Mouse (Mus musculus) embryonic facial prominence, embryonic 12.5 days (tissue): ENCODE results near the gene Tenm2. TPM values are rescaled to one million over a fixed set of nuclear protein-coding genes. Genes with fewer than 3 reads are reported as not detected.
A peak's percentile ranks its signal among the peaks of the same experiment; 100 is the strongest.

Experiments used
- ATAC-seq: fragments of 200-750 bp; cut with Nextera tagmentation; 2 replicates; pipeline ENCODE4 v1.8.0; 2017; ENCODE audit not compliant: insufficient number of reproducible peaks, insufficient read depth, low FRiP score, low TSS enrichment
- H3K27ac ChIP-seq: fragments of 300-500 bp; sonication (generic); 2 replicates; pipeline ENCODE4 v1.5.1; 2016; ENCODE audit warnings: mild to moderate bottlenecking
- H3K27me3 ChIP-seq: fragments of 300-500 bp; sonication (generic); 2 replicates; pipeline ENCODE4 v1.6.1; 2016; ENCODE audit warnings: mild to moderate bottlenecking, moderate library complexity
- H3K36me3 ChIP-seq: fragments of 300-500 bp; sonication (generic); 2 replicates; pipeline ENCODE4 v1.6.1; 2016; ENCODE audit warnings: mild to moderate bottlenecking
- H3K4me1 ChIP-seq: fragments of 300-500 bp; sonication (generic); 2 replicates; pipeline ENCODE4 v1.6.1; 2016
- H3K4me2 ChIP-seq: fragments of 300-500 bp; sonication (generic); replicated peaks from 2 replicates; pipeline ENCODE4 v1.6.1; 2016; ENCODE audit warnings: mild to moderate bottlenecking, moderate library complexity
- H3K4me3 ChIP-seq: fragments of 300-500 bp; sonication (generic); 2 replicates; pipeline ENCODE4 v1.5.1; 2016; ENCODE audit warnings: mild to moderate bottlenecking
- H3K9ac ChIP-seq: fragments of 300-500 bp; sonication (generic); 2 replicates; pipeline ENCODE4 v1.6.1; 2016; ENCODE audit warnings: mild to moderate bottlenecking, moderate library complexity
- H3K9me3 ChIP-seq: fragments of 300-500 bp; sonication (generic); 2 replicates; pipeline ENCODE4 v1.6.1; 2016; ENCODE audit warnings: mild to moderate bottlenecking, moderate library complexity
- WGBS: fragments of 180-500 bp; shearing (Covaris S2); methylation state at CpG from one replicate; pipeline ENCODE4 v1.1.7; 2016; 5-methylcytosine and 5-hydroxymethylcytosine counted together
- polyA plus RNA-seq: library from polyadenylated mRNA; unstranded; fragments of >200 nt; fragmentation: Nextera tagmentation; extraction: Ambion mirVana; gene quantifications from 2 replicates; pipeline ENCODE4 v1.2.1, GENCODE M21; 2016

Tenm2 gene
- polyA plus RNA-seq, 1 experiment from 2014 or later: 3.4 TPM

DNA sequence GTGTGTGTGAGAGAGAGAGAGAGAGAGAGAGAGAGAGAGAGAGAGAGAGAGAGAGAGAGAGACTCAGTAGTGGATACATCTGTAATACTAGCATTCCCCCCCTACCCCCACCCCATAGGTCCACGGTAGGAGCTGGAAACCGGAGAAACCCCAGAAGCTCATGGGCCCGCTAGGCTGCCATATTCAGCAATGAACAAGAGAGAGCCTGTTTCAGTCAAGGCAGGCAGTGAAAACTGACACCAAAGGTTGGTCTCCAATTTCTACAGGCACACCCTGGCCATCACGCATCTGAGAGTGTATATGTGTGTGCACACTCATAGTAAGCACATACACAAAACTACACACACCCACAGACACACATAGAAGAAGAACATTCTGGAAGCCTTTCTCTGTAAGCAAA is 685.1 kb downstream of the Tenm2 start:
- ATAC-seq: peak; percentile 68
- Histone ChIP-seq H3K4me2 (no peak overlapping the region), H3K27me3 (no peaks in the 10 kb centered on the region), H3K9ac (no peak overlapping the region), H3K27ac (no peak overlapping the region), H3K9me3 (no peaks in the 10 kb centered on the region), H3K36me3 (no peaks in the 10 kb centered on the region), H3K4me1 (peaks cover 3% of the 10 kb centered on the region; the same call in 1 of the 2 replicates), H3K4me3 (no peak overlapping the region)
- 9% methylated on average over 4 of the region's 4 CpGs for WGBS

DNA sequence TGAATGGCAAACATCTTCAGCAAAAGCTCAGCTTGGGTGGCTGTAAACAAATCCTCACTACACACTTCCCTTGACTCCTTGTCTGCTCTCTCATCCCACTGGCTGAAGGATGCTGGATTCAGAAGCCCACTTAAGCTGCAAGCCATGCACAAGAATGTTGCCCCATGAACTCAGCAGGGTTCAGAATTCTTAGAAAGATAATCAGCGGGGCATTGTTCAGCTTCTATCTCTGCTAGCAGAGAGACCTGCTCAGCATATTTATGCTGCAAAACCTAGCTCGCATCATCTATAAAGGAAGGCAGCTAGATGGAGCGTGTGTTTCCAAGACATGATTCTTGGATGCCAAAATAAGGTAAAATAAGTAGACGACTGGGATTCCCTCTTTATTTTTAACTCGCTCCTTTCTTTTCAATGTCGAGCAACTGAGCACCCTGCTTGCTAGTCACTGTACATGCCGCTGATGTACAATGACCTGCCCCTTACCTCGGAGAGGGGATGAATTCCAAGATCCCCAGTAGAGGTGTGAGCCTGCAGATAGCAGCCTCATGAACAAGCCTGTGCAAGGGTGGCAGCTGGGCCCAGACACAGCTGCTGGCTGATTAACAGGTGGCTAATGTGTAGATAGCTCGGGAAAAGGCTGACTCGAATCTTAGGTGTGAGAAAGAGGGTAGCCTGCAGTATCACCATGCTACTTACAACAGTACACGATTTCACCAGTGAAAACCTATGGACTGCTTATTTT is 686.2 kb downstream of the Tenm2 start:
- Histone ChIP-seq H3K27ac (no peak overlapping the region), H3K27me3 (no peaks in the 10 kb centered on the region), H3K4me2 (no peak overlapping the region), H3K4me1 (peaks cover 3% of the 10 kb centered on the region; the same call in 1 of the 2 replicates), H3K9me3 (no peaks in the 10 kb centered on the region), H3K4me3 (no peak overlapping the region), H3K36me3 (no peaks in the 10 kb centered on the region), H3K9ac (no peak overlapping the region)
- ATAC-seq: peak; percentile 67; the same call in 1 of the 2 replicates
- WGBS: 74% methylated on average over 11 of the region's 11 CpGs

DNA sequence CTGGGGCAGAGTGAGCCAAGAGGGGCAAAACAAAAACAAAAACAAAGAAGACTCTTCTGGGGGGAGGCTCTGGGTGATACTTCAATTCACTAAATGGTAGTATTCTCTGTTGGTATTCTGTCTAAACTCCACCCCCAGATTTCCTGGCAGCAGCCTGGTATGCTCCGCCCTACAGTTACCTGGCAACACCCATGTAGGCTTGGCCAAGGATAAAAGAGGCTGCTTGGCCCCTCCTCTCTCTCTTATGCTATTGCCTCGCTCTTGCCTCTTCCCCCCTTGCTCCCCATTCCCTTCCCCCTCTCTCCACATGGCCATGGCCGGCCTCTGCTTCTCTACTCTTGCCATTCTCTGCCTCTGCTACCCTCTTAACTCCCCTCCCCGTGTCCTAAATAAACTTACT is 687.6 kb downstream of the Tenm2 start:
- ATAC-seq: no peak
- Histone ChIP-seq H3K9ac (no peak overlapping the region), H3K9me3 (no peaks in the 10 kb centered on the region), H3K27ac (no peak overlapping the region), H3K36me3 (no peaks in the 10 kb centered on the region), H3K4me3 (no peak overlapping the region), H3K27me3 (no peaks in the 10 kb centered on the region), H3K4me2 (no peak overlapping the region), H3K4me1 (peaks cover 3% of the 10 kb centered on the region; the same call in 1 of the 2 replicates)
- WGBS: 80% methylated on average over 4 of the region's 4 CpGs

DNA sequence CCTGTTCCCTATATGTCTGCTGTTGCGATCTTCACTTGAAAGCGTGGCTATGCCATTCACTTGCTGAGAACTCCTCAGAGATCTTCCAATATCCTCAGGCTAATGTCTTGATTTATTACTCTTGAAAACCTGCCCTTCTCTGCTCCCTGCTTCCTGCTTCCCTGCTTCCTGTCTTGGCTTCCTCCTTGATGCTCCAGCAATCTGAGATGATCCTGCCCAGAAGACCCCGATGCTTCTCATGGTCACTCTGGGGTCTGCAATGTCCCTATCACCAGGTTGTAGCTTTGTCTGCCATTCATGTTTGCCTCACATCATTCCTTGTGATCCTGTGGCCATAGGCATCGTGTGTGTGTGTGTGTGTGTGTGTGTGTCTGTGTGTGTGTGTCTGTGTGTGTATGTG is 697.6 kb downstream of the Tenm2 start:
- no peak overlapping the region for H3K4me3 ChIP-seq
- H3K4me1 ChIP-seq: no peaks in the 10 kb centered on the region
- WGBS: 81% methylated on average over 4 of the region's 4 CpGs
- H3K27ac ChIP-seq: no peak overlapping the region
- H3K27me3 ChIP-seq: no peaks in the 10 kb centered on the region
- ATAC-seq: no peak
- no peaks in the 10 kb centered on the region for H3K36me3 ChIP-seq
- H3K9me3 ChIP-seq: no peaks in the 10 kb centered on the region
- no peak overlapping the region for H3K4me2 ChIP-seq
- H3K9ac ChIP-seq: no peak overlapping the region

DNA sequence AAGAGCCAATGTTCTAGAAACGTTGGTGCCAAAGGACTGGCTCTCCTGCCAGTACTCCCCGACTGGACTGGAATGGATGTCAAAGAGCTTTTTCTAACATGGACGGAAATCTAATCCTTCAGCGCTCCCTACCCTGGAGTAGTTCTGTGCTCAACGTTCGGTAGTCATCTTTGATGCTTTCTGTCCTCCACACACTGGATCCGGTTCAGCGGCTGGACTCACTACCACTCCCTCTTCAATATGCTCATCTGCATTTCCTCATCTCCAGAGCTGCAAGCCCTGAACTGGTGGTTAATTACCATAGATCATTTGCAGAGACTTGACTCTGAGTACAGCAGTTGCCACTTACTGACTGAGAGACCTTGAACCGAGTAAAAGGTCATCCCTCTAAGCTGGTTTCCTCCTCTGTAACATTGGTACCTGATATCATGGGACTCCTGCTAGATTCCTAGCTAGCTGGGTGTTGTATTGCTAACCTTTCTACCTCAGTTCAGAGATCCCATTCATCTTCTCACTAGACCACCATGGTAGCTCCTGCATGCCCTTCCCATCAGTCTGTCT is 698.1 kb downstream of the Tenm2 start:
- no peak overlapping the region for H3K27ac ChIP-seq
- no peak for ATAC-seq
- WGBS: 80% methylated on average over 9 of the region's 9 CpGs

DNA sequence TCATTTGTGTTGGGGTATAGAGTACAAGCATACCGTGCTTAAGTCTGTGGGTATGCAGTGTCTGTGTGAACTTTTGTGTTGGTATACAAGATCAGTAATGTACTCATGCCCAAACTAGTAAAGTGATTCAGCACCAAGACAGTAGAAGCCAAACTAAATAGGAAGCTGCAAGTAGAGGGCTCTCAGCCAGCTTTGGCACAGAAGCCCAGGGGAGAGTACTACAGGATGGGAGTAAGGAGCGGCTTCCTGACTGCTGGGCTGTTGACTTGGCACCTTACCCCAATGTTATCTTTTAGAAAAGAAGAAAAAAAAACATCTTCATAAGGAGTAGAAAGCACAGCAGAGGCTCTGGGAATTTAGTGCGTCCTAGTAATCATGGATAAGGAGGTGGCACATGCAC is 700.2 kb downstream of the Tenm2 start:
- Histone ChIP-seq H3K4me2 (no peak overlapping the region), H3K27ac (no peak overlapping the region), H3K27me3 (no peaks in the 10 kb centered on the region), H3K4me3 (no peak overlapping the region), H3K9ac (no peak overlapping the region), H3K9me3 (no peaks in the 10 kb centered on the region), H3K4me1 (0 out of 2 replicates have a peak, but pooled peaks cover 5% of the 10 kb centered on the region), H3K36me3 (no peaks in the 10 kb centered on the region)
- no peak for ATAC-seq
- 88% methylated on average over 3 of the region's 3 CpGs for WGBS

More for the DNA sequence above, 698.1 kb downstream of the Tenm2 start:
- Histone ChIP-seq H3K4me1 (no peaks in the 10 kb centered on the region), H3K9ac (no peak overlapping the region), H3K27me3 (no peaks in the 10 kb centered on the region), H3K4me3 (no peak overlapping the region), H3K36me3 (no peaks in the 10 kb centered on the region), H3K4me2 (no peak overlapping the region), H3K9me3 (no peaks in the 10 kb centered on the region)

DNA sequence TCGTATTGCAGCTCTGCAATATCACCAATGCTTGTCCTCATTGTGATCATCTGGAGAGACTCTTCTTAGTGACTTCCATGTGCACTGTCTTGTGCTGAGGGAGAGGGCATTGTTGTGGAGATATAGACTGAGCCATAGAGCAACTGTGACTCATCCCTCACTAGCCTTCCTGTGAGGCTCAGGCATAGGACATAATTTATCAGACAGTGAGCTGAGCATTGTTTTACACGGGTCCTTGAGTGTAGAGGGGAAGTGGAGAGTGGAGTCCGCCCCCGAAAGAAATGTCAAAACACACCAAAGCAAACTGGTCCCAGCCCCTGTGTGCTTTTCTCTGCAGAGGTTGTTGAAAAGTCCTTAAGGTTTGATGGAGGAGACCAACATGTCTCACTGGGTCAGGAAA is 704.1 kb downstream of the Tenm2 start:
- ATAC-seq: no peak
- Histone ChIP-seq H3K36me3 (no peaks in the 10 kb centered on the region), H3K27ac (no peak overlapping the region), H3K27me3 (no peaks in the 10 kb centered on the region), H3K9ac (no peak overlapping the region), H3K4me2 (no peak overlapping the region), H3K4me1 (0 out of 2 replicates have a peak, but pooled peaks cover 5% of the 10 kb centered on the region), H3K4me3 (no peak overlapping the region), H3K9me3 (no peaks in the 10 kb centered on the region)
- WGBS: 68% methylated on average over 4 of the region's 4 CpGs

DNA sequence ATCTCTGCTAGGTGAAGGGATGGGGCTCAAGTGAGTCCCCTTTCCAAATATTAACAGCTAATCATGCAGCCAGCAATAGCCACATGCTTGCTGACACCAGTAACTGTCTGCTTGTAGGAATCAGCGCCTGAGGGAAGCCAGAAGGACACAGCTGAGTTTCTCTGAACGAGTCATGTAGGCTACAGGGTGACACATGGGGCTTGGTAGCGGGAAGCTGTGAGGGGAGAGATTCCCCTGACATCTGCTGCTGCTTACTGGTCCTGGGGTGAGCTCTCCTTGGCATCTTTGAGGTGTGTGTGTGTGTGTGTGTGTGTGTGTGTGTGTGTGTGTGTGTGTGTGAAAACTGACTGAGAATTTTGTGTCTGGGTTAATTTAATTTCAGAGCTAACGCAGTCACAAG is 708.3 kb downstream of the Tenm2 start:
- no peak overlapping the region for H3K4me2 ChIP-seq
- H3K36me3 ChIP-seq: no peaks in the 10 kb centered on the region
- 40% methylated on average over 4 of the region's 4 CpGs for WGBS
- H3K4me3 ChIP-seq: no peak overlapping the region
- ATAC-seq: no peak
- H3K27ac ChIP-seq: no peak overlapping the region
- H3K9ac ChIP-seq: no peak overlapping the region
- no peaks in the 10 kb centered on the region for H3K9me3 ChIP-seq
- no peaks in the 10 kb centered on the region for H3K27me3 ChIP-seq
- H3K4me1 ChIP-seq: 0 out of 2 replicates have a peak, but pooled peaks cover 5% of the 10 kb centered on the region

DNA sequence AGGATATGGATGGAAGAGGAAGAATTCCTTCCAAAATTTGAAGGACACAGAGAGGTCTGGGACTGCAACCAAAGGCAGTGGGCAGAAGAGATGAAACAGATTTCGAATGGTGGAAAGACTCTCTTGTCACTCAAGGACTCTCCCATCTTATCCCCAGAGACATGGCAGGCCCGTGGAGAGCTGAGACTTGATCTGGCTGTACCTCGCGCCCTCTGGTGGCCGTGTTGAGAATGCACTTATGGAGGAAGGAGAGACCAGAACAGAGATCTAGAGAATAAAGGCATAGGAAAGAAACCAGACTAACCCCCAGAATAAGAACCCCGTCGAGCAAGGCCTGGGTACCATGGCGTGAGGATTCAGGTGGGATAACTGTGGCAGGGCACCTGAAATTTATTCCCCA is 709.4 kb downstream of the Tenm2 start:
- no peak overlapping the region for H3K27ac ChIP-seq
- ATAC-seq: no peak

DNA sequence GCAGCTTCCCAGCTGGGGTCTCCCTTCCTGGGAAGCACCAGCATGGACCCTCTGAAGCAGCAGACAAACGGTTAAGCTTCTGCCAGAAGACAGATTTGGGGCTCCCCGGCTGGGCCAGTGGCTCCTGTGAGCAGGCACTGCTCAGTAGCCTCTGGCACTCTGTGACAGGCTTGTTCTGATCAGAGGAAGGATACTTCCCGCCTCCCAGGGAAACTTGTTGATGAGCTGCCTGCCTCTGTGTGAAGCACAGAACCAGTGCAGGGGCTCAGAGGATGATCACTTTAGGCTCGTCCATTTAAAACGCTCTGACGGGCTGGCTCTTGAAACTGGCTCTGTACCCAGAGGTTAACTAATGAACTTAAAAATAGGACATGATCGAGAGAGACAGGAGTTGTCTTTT is 723.3 kb downstream of the Tenm2 start:
- no peaks in the 10 kb centered on the region for H3K9me3 ChIP-seq
- 29% methylated on average over 7 of the region's 7 CpGs for WGBS
- H3K4me2 ChIP-seq: no peak overlapping the region
- no peak overlapping the region for H3K9ac ChIP-seq
- H3K36me3 ChIP-seq: no peaks in the 10 kb centered on the region
- ATAC-seq: no peak
- no peaks in the 10 kb centered on the region for H3K27me3 ChIP-seq
- H3K4me3 ChIP-seq: no peak overlapping the region
- no peak overlapping the region for H3K27ac ChIP-seq
- 0 out of 2 replicates have a peak, but pooled peaks cover 3% of the 10 kb centered on the region for H3K4me1 ChIP-seq

More for the DNA sequence above, 709.4 kb downstream of the Tenm2 start:
- 15% methylated on average over 8 of the region's 8 CpGs for WGBS
- no peaks in the 10 kb centered on the region for H3K27me3 ChIP-seq
- H3K4me2 ChIP-seq: no peak overlapping the region
- no peaks in the 10 kb centered on the region for H3K9me3 ChIP-seq
- H3K4me3 ChIP-seq: no peak overlapping the region
- H3K36me3 ChIP-seq: no peaks in the 10 kb centered on the region
- 0 out of 2 replicates have a peak, but pooled peaks cover under 1% of the 10 kb centered on the region for H3K4me1 ChIP-seq
- no peak overlapping the region for H3K9ac ChIP-seq

DNA sequence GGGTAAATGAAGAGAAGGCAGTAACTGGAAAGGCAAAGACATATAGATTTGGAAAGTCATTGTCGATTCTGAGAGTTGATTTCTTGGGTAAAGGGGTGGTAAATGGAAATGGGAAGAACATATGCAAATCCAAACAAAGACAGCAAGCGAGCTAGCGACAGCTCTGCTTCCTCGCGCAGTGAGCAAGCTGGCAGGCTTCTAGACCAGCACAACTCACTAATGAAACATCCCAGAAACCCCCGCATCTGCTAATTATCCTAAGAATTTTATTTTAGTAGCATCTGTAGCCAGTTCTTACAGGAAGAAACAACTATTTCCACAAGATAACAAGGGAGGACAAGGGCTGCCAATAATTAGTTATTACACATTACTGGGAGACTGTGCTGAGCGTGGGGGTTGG is 727.5 kb downstream of the Tenm2 start:
- Histone ChIP-seq H3K9me3 (no peaks in the 10 kb centered on the region), H3K9ac (no peak overlapping the region), H3K4me2 (no peak overlapping the region), H3K4me3 (no peak overlapping the region), H3K36me3 (no peaks in the 10 kb centered on the region), H3K27ac (no peak overlapping the region), H3K27me3 (no peaks in the 10 kb centered on the region), H3K4me1 (no peaks in the 10 kb centered on the region)
- WGBS: 76% methylated on average over 7 of the region's 7 CpGs
- no peak for ATAC-seq

DNA sequence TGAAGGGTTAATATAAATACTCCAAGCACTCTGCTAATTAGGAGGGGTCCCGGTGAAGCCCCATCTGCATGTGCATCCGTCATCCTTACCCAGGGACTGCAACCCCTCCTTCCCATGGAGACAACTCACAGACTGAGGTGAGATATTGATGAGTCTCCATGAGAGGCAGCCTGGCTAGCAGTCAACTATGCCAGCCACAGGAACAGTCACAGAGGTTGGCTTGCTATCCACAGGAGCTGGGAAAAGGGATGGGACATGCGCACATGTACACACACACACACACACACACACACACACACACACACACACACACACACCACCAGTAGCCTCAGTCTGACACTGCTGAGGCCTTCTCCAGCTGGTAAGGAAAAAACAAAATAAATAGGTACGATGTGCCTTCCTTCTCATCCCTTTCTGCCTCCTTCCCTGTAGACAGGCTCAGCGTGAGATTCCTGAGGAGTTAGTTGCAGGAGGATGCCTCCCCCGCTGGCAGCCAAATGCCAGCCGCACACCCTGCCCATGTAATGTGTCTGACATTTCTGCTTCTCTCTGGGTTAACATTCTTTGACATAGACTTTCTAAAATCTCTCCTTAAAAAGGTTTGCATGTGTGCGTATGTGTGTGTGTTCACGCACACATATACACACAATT is 740.7 kb downstream of the Tenm2 start:
- H3K36me3 ChIP-seq: no peaks in the 10 kb centered on the region
- H3K4me3 ChIP-seq: no peak overlapping the region
- no peaks in the 10 kb centered on the region for H3K27me3 ChIP-seq
- H3K4me2 ChIP-seq: no peak overlapping the region
- no peak overlapping the region for H3K9ac ChIP-seq
- H3K27ac ChIP-seq: no peak overlapping the region
- H3K9me3 ChIP-seq: no peaks in the 10 kb centered on the region
- WGBS: 59% methylated on average over 9 of the region's 9 CpGs
- ATAC-seq: no peak
- H3K4me1 ChIP-seq: no peaks in the 10 kb centered on the region
